Mouse (Mus musculus) embryo, embryonic 10.5 days (tissue): ENCODE results near the gene Ryr3.
A peak's percentile ranks its signal among the peaks of the same experiment; 100 is the strongest.
"Not testable (repeated sequence)": the region's sequence is repeated elsewhere in the genome, so short reads cannot be mapped to it uniquely, and the experiment has no call there.

Source experiments
- DNase-seq: peaks from one replicate; pipeline ENCODE4 v3.0.0-alpha.2; 2015; ENCODE audit warnings: low spot score

Ryr3 gene

GRCm38 (mm10) chr2:113095184-113095583 is 121.7 kb downstream of the Ryr3 start:
- DNase-seq, result no peak

GRCm38 (mm10) chr2:113094088-113094487 is 122.8 kb downstream of the Ryr3 start:
- DNase-seq, result no peak

GRCm38 (mm10) chr2:113092756-113093155 is 124.1 kb downstream of the Ryr3 start:
- DNase-seq, result no peak

DNA sequence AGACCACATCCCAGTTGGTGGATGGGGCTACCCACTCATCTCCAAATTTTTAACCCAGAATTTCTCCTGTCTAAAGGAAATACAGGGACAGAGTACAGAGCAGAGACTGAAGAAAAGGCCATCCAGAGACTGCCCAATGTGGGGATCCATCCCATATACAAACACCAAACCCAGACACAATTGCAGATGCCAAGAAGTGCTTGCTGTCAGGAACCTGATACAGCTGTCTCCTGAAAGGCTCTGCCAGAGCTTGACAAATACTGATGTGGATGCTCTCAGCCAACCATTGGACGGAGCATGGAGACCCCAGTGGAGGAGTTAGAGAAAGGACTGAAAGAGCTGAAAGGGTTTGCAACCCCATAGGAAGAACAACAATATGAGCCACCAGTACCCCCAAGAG is 125.6 kb downstream of the Ryr3 start:
- DNase-seq, result not testable (repeated sequence)

DNA sequence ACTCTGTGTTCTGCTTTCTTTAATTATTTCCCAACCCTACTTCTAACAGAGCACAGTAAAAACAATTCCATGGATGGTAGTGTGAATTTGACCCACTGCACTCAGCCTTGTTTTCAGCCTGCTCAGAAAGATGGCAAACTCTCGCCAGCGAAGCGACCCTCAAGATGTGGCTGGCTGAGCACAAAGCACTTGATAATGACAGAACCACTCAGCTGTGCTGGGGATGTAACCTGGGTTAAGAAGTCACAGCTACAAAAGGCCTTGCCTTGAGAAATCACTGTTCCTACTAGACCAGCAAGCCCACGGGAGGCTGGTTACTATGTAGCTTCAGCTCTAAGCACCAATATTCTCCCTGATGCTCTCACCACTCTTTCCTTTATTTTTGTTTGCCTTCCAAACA is 140.5 kb downstream of the Ryr3 start:
- no peak for DNase-seq

- DNase-seq, result no peak
These were observed 157.5 kb downstream of the Ryr3 start for GRCm38 (mm10) chr2:113059367-113059766.

DNA sequence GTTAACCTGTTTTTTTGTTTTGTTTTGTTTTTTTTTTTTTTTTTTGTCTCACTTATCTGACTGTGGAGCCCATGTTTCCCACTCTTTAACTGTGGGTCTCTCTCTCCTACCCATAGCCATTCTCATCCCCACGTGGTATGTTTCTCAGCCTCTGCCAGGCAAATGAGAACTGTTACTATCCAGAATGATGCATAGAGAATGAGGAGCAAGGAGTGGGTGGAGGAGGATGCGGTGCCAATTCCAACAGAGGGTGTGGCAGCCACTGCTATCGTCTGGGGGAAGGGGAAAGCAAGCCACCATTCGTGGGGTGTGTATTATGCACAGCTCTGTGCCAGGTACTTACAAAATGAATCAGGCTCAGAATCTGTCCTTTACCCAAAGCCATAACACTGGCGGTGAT is 158.0 kb downstream of the Ryr3 start:
- no peak for DNase-seq

DNA sequence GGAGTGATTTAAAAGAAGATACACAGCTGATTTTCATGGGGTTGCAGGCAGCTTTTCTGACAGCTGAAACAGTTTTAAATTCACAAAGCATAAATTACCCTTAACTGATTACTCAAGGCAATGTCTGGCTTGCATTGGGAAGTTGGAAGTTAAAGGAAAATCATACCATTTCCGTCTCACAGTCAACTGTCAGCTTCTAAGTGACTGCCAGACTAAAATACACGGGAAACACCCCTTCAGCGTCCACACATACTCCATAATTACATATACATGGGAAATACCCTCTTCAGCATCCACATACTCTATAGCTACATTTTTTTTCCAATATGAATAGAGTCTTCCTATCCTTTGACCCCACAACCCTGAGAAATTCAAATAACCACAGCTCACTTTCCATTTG is 158.8 kb downstream of the Ryr3 start:
- no peak for DNase-seq

DNA sequence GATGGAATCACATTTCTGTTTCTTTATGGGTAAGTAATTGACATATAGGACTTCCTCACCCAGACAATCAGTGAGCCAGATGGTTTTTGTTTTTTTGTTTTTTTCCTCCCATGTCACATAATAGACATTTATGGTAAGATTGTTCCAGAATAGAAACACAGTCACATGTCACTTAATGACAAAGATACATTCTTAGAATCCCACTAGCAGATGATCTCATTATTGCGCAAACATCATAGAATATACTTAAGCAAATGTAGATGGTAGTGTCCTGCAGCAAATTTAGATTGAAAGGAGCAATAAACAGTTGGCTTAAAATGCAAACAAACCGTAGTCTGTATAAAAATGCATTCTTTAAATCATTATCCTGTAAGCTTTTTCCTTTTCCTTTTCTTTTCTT is 161.3 kb downstream of the Ryr3 start:
- DNase-seq, result no peak

DNA sequence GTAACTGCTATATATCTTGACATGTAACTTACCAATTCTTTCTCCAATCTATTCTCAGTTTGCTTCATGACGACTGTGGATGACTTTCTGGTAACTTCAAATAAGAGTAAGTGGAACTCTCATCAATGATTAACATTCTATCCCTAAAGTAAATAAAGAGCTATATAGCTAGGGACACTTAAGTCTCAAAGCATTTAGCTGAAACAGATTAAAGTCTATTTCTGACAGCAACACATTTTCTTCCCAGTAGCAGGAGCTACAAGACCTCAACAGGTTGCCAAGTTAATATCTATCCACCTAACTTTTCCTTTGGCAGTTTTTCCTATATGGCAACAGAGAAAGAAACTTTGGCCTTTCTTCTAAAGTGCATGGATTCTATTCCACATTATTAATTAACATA is 167.1 kb downstream of the Ryr3 start:
- no peak for DNase-seq

- no peak for DNase-seq
These were observed 180.3 kb downstream of the Ryr3 start for GRCm38 (mm10) chr2:113036550-113036949.

DNA sequence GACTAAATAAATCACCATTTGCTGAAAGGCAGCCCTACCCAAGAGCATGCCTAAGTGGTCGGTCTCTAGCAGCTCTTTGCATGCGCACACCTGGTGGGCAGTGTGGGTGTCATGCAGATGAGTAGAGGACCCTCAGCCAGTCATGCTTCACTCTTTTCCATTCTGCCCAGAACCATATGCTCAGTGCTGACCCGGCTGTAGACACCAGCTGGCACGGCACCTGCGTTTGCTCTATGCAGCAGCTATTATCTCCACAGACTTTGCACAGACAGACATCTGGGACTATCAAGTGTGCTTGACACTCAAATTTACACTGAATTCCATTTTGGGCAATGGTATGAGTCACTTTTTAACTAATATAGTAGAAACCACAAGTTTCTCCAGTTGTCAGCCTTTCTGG is 186.2 kb downstream of the Ryr3 start:
- DNase-seq, result no peak

GRCm38 (mm10) chr2:113019896-113020295 is 197.0 kb downstream of the Ryr3 start:
- DNase-seq, result no peak

GRCm38 (mm10) chr2:113018278-113018677 is 198.6 kb downstream of the Ryr3 start:
- DNase-seq, result no peak

GRCm38 (mm10) chr2:113016236-113016635 is 200.7 kb downstream of the Ryr3 start:
- no peak for DNase-seq

- no peak for DNase-seq
These were observed 207.7 kb downstream of the Ryr3 start for GRCm38 (mm10) chr2:113008961-113009740.

DNA sequence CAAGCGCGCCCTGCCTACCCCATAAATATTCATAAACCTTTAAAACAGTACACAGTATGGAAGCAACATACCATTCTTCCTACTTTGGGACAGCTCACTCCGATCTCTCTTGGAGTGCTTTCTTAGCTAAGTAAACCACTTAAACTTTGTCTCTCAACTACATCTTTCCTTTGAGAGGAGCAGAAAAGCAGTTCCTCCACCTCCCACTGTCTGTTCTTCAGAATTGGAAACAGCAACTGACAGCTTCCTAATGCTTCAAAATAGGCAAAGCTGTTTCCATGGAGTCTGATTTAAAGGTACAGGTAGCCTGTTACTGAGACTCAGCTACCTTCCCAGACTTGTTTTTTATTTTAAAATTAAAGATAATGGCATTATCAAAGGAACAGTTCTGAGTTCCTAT is 218.4 kb downstream of the Ryr3 start:
- DNase-seq, result no peak

DNA sequence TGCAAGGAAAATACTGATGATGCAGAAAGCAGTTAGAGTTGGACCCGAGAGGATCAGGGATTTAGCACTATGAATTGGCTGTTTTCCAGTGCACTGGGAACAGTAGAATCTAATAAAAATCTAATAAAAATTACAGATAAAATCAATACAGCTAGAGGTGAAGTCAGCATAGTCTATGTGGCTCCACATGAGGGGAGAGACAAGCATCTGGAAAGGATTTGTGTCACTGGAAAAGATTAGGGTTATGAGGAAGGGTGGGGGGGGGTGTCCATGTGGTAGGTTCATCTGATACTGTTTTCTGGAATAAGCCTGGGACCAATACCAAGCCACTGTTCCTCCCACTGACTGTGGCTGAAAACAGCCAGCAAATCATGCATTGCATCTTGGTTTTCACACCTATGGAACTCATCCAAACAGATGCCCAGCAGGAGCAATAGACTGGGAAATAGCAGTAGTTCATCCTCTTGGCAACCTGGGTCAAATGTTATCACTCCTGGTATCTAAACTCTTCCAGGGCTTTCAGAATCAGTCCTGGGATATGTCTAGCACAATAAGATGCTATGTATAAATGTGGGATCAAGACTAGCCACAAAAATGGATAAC is 233.9 kb downstream of the Ryr3 start:
- peak; percentile 44 for DNase-seq

DNA sequence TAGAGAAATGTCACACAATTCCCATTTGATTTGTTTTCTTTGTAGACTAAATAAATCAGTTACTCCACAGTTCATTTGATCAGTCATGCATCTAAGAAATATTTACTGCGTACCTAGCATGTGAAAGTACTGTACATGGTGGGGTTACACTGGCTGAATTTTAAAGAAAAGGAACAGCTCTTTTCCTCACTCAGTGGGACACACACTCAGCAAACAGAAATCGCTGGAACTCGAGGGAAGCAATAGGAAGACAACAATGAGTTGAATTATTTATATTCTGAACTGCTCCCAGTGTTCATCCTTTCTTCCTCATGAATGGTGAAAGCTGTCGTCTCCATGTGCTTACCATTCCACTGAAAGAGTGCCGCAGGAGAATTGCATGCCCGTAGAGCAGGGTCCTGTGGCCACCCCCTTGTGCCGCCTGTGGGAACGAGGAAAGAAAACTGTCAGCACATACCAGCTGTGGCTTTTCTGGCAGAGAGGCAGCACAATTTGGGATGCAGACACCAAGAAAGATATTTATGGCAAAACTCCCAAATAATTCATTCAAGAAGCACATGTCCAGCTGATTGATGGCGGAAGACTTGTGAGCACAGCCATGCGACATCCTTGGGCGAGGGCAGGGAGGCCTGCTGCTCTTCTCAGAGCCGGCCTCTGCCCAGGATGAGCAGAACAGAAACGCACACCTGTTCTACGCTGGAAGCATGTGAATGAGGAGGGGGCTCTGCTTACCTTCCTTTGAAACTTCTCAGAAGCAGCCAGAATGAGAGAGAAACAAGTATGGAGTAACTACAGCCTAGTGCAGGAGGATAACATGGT is 249.9 kb downstream of the Ryr3 start:
- no peak for DNase-seq

DNA sequence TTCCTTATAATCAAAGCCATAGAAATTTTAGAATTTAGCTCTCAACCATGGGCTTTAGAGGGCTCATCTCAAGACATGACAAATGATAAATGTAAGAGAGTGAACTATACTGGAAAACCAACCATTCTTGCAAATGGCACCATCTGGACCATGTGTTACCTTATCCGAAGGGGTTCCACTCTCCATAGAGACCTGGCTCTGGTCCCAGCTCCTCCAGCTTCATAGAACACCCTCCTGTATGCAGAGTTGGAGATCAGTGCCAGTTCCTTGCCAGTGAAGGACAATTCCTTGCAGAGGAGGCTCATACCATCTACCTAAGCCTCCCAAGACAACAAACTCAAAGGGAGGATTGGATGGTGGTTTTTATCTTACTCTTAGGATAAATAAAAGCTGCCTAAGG is 268.0 kb downstream of the Ryr3 start:
- DNase-seq, result no peak

DNA sequence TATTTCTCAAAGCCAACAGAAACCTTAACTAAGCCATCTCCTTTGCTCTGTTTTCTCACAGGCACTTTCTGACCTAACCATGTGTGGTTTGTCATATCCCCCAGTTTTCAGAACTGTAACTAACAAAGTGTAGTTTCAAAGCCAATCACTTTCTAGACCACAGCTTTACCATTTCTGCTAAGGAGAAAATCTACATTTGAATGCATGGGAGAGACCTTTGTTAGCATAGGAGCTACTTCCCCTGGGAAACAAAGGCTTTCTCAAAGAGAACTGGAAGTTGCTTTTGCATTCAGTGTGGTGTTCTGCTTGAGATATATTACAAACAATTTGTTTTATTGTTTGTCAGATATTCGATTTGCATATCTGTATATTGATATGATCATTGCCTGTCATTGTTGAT is 285.1 kb downstream of the Ryr3 start:
- DNase-seq, result no peak

GRCm38 (mm10) chr2:112913796-112914195 is 303.1 kb downstream of the Ryr3 start:
- DNase-seq, result no peak

- DNase-seq, result no peak
These were observed 304.3 kb downstream of the Ryr3 start for GRCm38 (mm10) chr2:112912611-112913010.
